Mouse (Mus musculus): ENCODE results near the gene Atp8a1.

DNA sequence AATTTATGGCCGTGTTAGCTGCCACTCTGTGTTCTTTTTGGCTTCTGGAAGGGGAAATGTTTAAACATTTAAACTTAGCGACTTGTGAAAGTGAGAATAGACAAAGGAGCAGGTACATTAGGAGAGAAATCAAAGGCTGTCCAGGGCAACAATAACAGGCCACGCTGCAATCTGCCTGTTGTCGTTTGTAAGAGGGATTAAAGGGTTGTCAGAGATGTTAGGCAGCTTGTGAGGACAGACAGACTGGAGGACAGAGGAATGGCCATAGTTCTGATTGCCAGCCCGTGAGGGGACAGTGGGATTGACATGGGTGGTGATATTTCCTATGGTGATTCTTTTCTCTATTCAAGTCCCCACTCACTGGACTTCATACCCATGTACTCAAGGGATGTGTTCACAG is 161.8 kb downstream of the Atp8a1 start:
- TF ChIP-seq POLR2A (IDR thresholded peaks at IDR 0.05; ENCODE audit: control insufficient read depth, extremely low read depth, insufficient read depth, low read length, poor library complexity) (no peak), CTCF (IDR thresholded peaks at IDR 0.05; ENCODE audit: borderline replicate concordance, control insufficient read depth, extremely low read depth, insufficient read depth, low read length, poor library complexity) (no peak)

All from thymus, adult 2 months (tissue).